Mouse (Mus musculus): Measurements from ENCODE around the gene Rnf135. TPM values are rescaled to one million over a fixed set of nuclear protein-coding genes. Genes with fewer than 3 reads are reported as not detected.
A peak's percentile ranks its signal among the peaks of the same experiment; 100 is the strongest.

Gene Rnf135
- total RNA-seq (2012; rRNA removed) (11.7 and 12.4 TPM in 2 replicates), total RNA-seq (2014; rRNA removed) (10.9 and 11.1 TPM in 2 replicates), polyA plus RNA-seq (2012; ENCODE audit: insufficient read length, low read depth) (9.6 and 11.3 TPM in 2 replicates)

DNA sequence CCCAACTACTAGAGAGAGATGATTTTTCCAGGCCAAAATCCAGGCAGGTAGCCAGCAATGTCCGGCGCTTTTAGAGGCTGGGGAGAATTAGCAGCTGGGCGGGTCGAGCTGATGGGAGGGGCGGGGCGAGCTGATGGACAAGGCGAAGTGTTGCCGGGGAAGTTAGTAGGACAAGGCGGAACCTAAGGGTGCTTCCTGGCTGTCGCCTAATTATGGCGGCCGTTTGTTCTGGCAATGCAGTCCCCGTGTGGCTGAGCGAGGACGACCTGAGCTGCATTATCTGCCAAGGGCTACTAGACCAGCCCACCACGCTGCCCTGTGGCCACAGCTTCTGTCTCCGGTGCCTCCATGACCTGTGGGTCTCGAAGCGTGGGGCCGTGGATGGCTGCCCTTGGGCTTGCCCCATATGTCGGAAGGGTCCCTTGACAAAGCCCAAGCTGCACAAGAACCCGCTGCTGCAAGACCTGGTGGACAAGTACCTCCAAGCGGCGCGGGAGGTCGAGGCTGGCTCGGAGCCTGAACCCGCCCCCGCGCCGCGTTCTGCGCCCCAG, at the start of gene Rnf135:
Gene Rnf135, plus strand, starts transcription at position 147 of the 551 bp plus-strand sequence.
- TF ChIP-seq MAX (IDR thresholded peaks at IDR 0.05; ENCODE audit: low read length) (peak; percentile 52; the same call in 1 of the 2 replicates), SMC3 (IDR thresholded peaks at IDR 0.05; ENCODE audit: low read depth, low read length) (no peak), ZNF384 (IDR thresholded peaks at IDR 0.05; ENCODE audit: low read depth, low read length) (no peak), CTCF (conservative IDR thresholded peaks at IDR 0.05 in 1 of 2, IDR thresholded peaks at IDR 0.05 in 1 of 2; ENCODE audit: low read depth in 2 of 2, low read length in 2 of 2) (no peak), UBTF (IDR thresholded peaks at IDR 0.05; ENCODE audit: low read depth, low read length) (0 out of 2 replicates have a peak, but pooled peaks have one; percentile 31), BHLHE40 (IDR thresholded peaks at IDR 0.05; ENCODE audit: low read depth, low read length) (0 out of 2 replicates have a peak, but pooled peaks have one; percentile 12), USF2 (conservative IDR thresholded peaks at IDR 0.05; ENCODE audit: low read depth, low read length) (no peak), JUND (conservative IDR thresholded peaks at IDR 0.05; ENCODE audit: low read depth, low read length) (no peak), TBP (conservative IDR thresholded peaks at IDR 0.05; ENCODE audit: low read depth, low read length) (0 out of 2 replicates have a peak, but pooled peaks have one; percentile 1), TCF12 (IDR thresholded peaks at IDR 0.05; ENCODE audit: low read depth, low read length) (peak; percentile 96), HCFC1 (IDR thresholded peaks at IDR 0.05; ENCODE audit: low read depth, low read length) (peak; percentile 70), IRF4 (IDR thresholded peaks at IDR 0.05; ENCODE audit: low read depth, low read length) (no peak), GABPA (IDR thresholded peaks at IDR 0.05; ENCODE audit: insufficient replicate concordance, low read depth, low read length) (no peak), SIN3A (IDR thresholded peaks at IDR 0.05; ENCODE audit: low read length) (peak; percentile 91), JUN (IDR thresholded peaks at IDR 0.05; ENCODE audit: insufficient read depth, low read depth, low read length) (no peak), MEF2A (IDR thresholded peaks at IDR 0.05; ENCODE audit: borderline replicate concordance, low read depth, low read length) (peak; percentile 74; the same call in 1 of the 2 replicates), USF1 (IDR thresholded peaks at IDR 0.05; ENCODE audit: low read depth, low read length) (no peak), CHD1 (IDR thresholded peaks at IDR 0.05; ENCODE audit: low read depth, low read length) (peak; percentile 47; the same call in 1 of the 2 replicates), EP300 (IDR thresholded peaks at IDR 0.05; ENCODE audit: low read length) (peak; percentile 23; the same call in 1 of the 2 replicates), E2F4 (IDR thresholded peaks at IDR 0.05; ENCODE audit: insufficient replicate concordance, low read depth, low read length) (0 out of 2 replicates have a peak, but pooled peaks have one; percentile 18), NRF1 (IDR thresholded peaks at IDR 0.05; ENCODE audit: low read depth, low read length) (peak; percentile 56), MAFK (IDR thresholded peaks at IDR 0.05; ENCODE audit: insufficient replicate concordance, low read length) (no peak), RAD21 (IDR thresholded peaks at IDR 0.05; ENCODE audit: low read depth, low read length) (no peak), ETS1 (conservative IDR thresholded peaks at IDR 0.05; ENCODE audit: low read depth, low read length) (0 out of 2 replicates have a peak, but pooled peaks have one; percentile 23), PAX5 (IDR thresholded peaks at IDR 0.05; ENCODE audit: low read length) (no peak), ELF1 (IDR thresholded peaks at IDR 0.05; ENCODE audit: low read depth, low read length) (peak; percentile 84), POLR2AphosphoS2 (IDR thresholded peaks at IDR 0.05; ENCODE audit: low read depth, low read length) (peak; percentile 93), MXI1 (IDR thresholded peaks at IDR 0.05; ENCODE audit: low read depth, low read length) (peak; percentile 71), NELFE (IDR thresholded peaks at IDR 0.05; ENCODE audit: low read depth, low read length) (peak; percentile 98), ZMIZ1 (IDR thresholded peaks at IDR 0.05; ENCODE audit: low read depth, low read length) (peak; percentile 96), KAT2A (IDR thresholded peaks at IDR 0.05; ENCODE audit: insufficient replicate concordance, low read length) (0 out of 2 replicates have a peak, but pooled peaks have one; percentile 48), POLR2A (IDR thresholded peaks at IDR 0.05; ENCODE audit: low read depth, low read length) (peak; percentile 98), MYC (IDR thresholded peaks at IDR 0.05; ENCODE audit: low read depth, low read length) (peak; percentile 56), MAZ (IDR thresholded peaks at IDR 0.05; ENCODE audit: low read depth, low read length) (peak; percentile 19; the same call in 1 of the 2 replicates), RCOR1 (conservative IDR thresholded peaks at IDR 0.05; ENCODE audit: low read depth, low read length) (0 out of 2 replicates have a peak, but pooled peaks have one; percentile 31)
- Histone ChIP-seq H3K27ac (ENCODE audit: insufficient read depth, low read depth) (peak within 1 kb of the TSS; percentile 78), H3K79me2 (replicated peaks; ENCODE audit: control insufficient read depth, extremely low read depth, insufficient read depth, poor library complexity, severe bottlenecking) (peaks cover 9% of the 10 kb centered on the region), H3K9me3 (replicated peaks; ENCODE audit: low read length) (peaks cover 3% of the 10 kb centered on the region), H3K4me1 (ENCODE audit: control insufficient read depth in 1 of 2, insufficient read depth in 2 of 2) (peaks cover 0 to 26% of the 10 kb centered on the region in 2 experiments; a peak in 2 of 4 replicates), H3K4me3 (replicated peaks in 1 of 3; ENCODE audit: low read depth in 2 of 3, low read length in 2 of 3, poor library complexity in 1 of 3) (peak within 1 kb of the TSS; percentile 81 to 96 (median 93)), H3K36me3 (replicated peaks in 1 of 2; ENCODE audit: control insufficient read depth in 1 of 2, insufficient read depth in 1 of 2, low read length in 1 of 2) (peaks cover 5 to 13% of the 10 kb centered on the region in 2 experiments), H3K9ac (ENCODE audit: insufficient read depth, low read depth) (peak within 1 kb of the TSS; percentile 92), H3K27me3 (replicated peaks) (no peaks in the 10 kb centered on the region), H3K4me2 (ENCODE audit: insufficient read depth, low read depth, poor library complexity, severe bottlenecking) (peak within 1 kb of the TSS; percentile 60)
- in situ Hi-C loops (cut with MboI; ENCODE audit: low pct_ligation_motif_present, low pct_unique_long_range_greater_than_20kb, low sequenced_read_pairs), result no loop called here
- dilution Hi-C loops (cut with MboI; ENCODE audit: extremely low pct_ligation_motif_present, extremely low pct_unique_long_range_greater_than_20kb, low sequenced_read_pairs), result no loop called here
- DNase-seq (ENCODE audit: extremely low read depth), result peak; percentile 93

All from CH12.LX (cell line).